Mouse (Mus musculus) embryonic stem cell, embryonic (primary cell): ENCODE results near the gene Rhno1.

Source experiments
- CTCF ChIA-PET, 4 experiments: fragments of 300-600 bp in 2 of 4; fragments of 350-600 bp in 2 of 4; sonication (Branson Sonifier 250); formaldehyde crosslinking; loops; one replicate each; lab custom pipeline; 2022; ENCODE audit warnings: inconsistent platforms in 2 of 4; lab: Charles Lee
- POLR2A ChIA-PET, 4 experiments: fragments of 300-600 bp in 2 of 4; fragments of 350-600 bp in 2 of 4; sonication (Branson Sonifier 250); formaldehyde crosslinking; loops; one replicate each; lab custom pipeline; 2022; ENCODE audit warnings: antibody characterized with exemption in 4 of 4, inconsistent platforms in 1 of 4; lab: Charles Lee

Rhno1 gene

GRCm38 (mm10) chr6:128362381-128363006 lies at the start of gene Rhno1, which contains the start of gene Foxm1:
TSS of gene Rhno1 (minus strand) at chr6:128362911.
TSS of gene Foxm1 (plus strand) at chr6:128362967.
- ChIA-PET POLR2A (interaction anchor here in 2 of 4 experiments (0.8 to 1.7 kb wide), 10 partner anchors 11 to 162 kb away, joined by 3 to 5 read pairs (median 3); no protein-coding TSS in a partner anchor), CTCF (interaction anchor here in 3 of 4 experiments (0.9 to 1.6 kb wide), 4 partner anchors 48 to 162 kb away, joined by 3 to 5 read pairs (median 5); no protein-coding TSS in a partner anchor)

- ChIA-PET CTCF (interaction anchor here (0.5 to 2.2 kb wide), 82 partner anchors 9 to 1871 kb away, joined by 3 to 31 read pairs (median 4); partner anchors contain the start of genes Gm44596 (in 1 of the 4), Itfg2 (in 1 of the 4), Nrip2 (in 1 of the 4) and Tex52 (in 1 of the 4)), POLR2A (interaction anchor here (0.5 to 9.5 kb wide), 35 partner anchors 10 to 270 kb away, joined by 3 to 103 read pairs (median 4); partner anchors contain the start of genes Itfg2 (in 2 of the 4) and Nrip2 (in 1 of the 4))
These were observed 48.4 kb upstream of the Rhno1 start for GRCm38 (mm10) chr6:128411115-128411514.

- POLR2A ChIA-PET, result interaction anchor here (0.5 to 9.5 kb wide), 18 partner anchors 9 to 957 kb away, joined by 3 to 103 read pairs (median 4); partner anchors contain the start of genes Itfg2 (in 2 of the 4) and Nrip2 (in 1 of the 4)
- CTCF ChIA-PET, result interaction anchor here (0.6 to 2.2 kb wide), 26 partner anchors 9 to 529 kb away, joined by 3 to 17 read pairs (median 4); partner anchors contain the start of gene Tspan9 (in 1 of the 4)
These were observed 47.6 kb upstream of the Rhno1 start for GRCm38 (mm10) chr6:128410305-128410704.

GRCm38 (mm10) chr6:128408544-128409125 lies 45.9 kb upstream of the Rhno1 start:
- CTCF ChIA-PET, result interaction anchor here in 1 of 4 experiments (0.5 to 0.9 kb wide), 4 partner anchors 9 to 428 kb away, joined by 3 to 4 read pairs (median 3); no protein-coding TSS in a partner anchor
- POLR2A ChIA-PET, result interaction anchor here in 3 of 4 experiments (0.5 to 9.5 kb wide), 11 partner anchors 8 to 190 kb away, joined by 3 to 103 read pairs (median 3); partner anchors contain the start of gene Itfg2 (in 2 of the 3)

- ChIA-PET CTCF (interaction anchor here in 1 of 4 experiments (1.1 kb wide), 1 partner anchor 98 kb away, joined by 17 read pairs; no protein-coding TSS in a partner anchor), POLR2A (interaction anchor here in 3 of 4 experiments (0.5 to 2.1 kb wide), 5 partner anchors 10 to 204 kb away, joined by 3 to 7 read pairs (median 5); no protein-coding TSS in a partner anchor)
These were observed 42.0 kb upstream of the Rhno1 start for GRCm38 (mm10) chr6:128404708-128405107.

GRCm38 (mm10) chr6:128399421-128400185 lies 36.9 kb upstream of the Rhno1 start:
- ChIA-PET CTCF (interaction anchor here in 3 of 4 experiments (0.5 to 2.4 kb wide), 6 partner anchors 11 to 622 kb away, joined by 3 to 11 read pairs (median 3); no protein-coding TSS in a partner anchor), POLR2A (interaction anchor here in 3 of 4 experiments (0.6 to 1.6 kb wide), 10 partner anchors 11 to 254 kb away, joined by 3 to 6 read pairs (median 4); partner anchors contain the start of gene Itfg2 (in 1 of the 3))

- ChIA-PET CTCF (interaction anchor here in 2 of 4 experiments (1.2 to 2.4 kb wide), 3 partner anchors 12 to 198 kb away, joined by 3 to 11 read pairs (median 3); no protein-coding TSS in a partner anchor), POLR2A (interaction anchor here in 1 of 4 experiments (1.3 to 1.4 kb wide), 2 partner anchors 12 to 26 kb away, joined by 4 to 5 read pairs; partner anchors contain the start of gene Itfg2)
These were observed 36.3 kb upstream of the Rhno1 start, which contains the start of gene Nrip2 for GRCm38 (mm10) chr6:128398996-128399395. TSS of gene Nrip2 (plus strand) at chr6:128399296.

- CTCF ChIA-PET, result interaction anchor here in 3 of 4 experiments (0.5 to 1.7 kb wide), 4 partner anchors 13 to 219 kb away, joined by 3 to 8 read pairs (median 5); no protein-coding TSS in a partner anchor
- POLR2A ChIA-PET, result interaction anchor here in 2 of 4 experiments (0.5 to 1.2 kb wide), 3 partner anchors 8 to 231 kb away, joined by 3 read pairs; no protein-coding TSS in a partner anchor
These were observed 35.0 kb upstream of the Rhno1 start for GRCm38 (mm10) chr6:128397574-128398261.

GRCm38 (mm10) chr6:128390683-128391082 lies 28.0 kb upstream of the Rhno1 start:
- CTCF ChIA-PET, result no interaction called here
- POLR2A ChIA-PET, result no interaction called here

- ChIA-PET CTCF (interaction anchor here in 2 of 4 experiments (0.7 to 1.5 kb wide), 3 partner anchors 10 to 22 kb away, joined by 3 to 4 read pairs (median 3); no protein-coding TSS in a partner anchor), POLR2A (interaction anchor here in 1 of 4 experiments (1.6 kb wide), 1 partner anchor 23 kb away, joined by 3 read pairs; no protein-coding TSS in a partner anchor)
These were observed 26.5 kb upstream of the Rhno1 start for GRCm38 (mm10) chr6:128389185-128389584.

GRCm38 (mm10) chr6:128385026-128385425 lies 22.3 kb upstream of the Rhno1 start:
- CTCF ChIA-PET, result interaction anchor here in 2 of 4 experiments (1.0 to 2.0 kb wide), 3 partner anchors 26 to 94 kb away, joined by 3 to 5 read pairs (median 4); no protein-coding TSS in a partner anchor
- POLR2A ChIA-PET, result interaction anchor here in 1 of 4 experiments (1.0 to 1.4 kb wide), 2 partner anchors 22 to 26 kb away, joined by 3 read pairs; no protein-coding TSS in a partner anchor

GRCm38 (mm10) chr6:128383752-128384151 lies 21.0 kb upstream of the Rhno1 start:
- CTCF ChIA-PET, result interaction anchor here in 3 of 4 experiments (0.6 to 1.3 kb wide), 3 partner anchors 83 to 278 kb away, joined by 3 read pairs; no protein-coding TSS in a partner anchor
- POLR2A ChIA-PET, result interaction anchor here in 1 of 4 experiments (0.6 to 1.3 kb wide), 3 partner anchors 14 to 107 kb away, joined by 3 to 6 read pairs (median 3); no protein-coding TSS in a partner anchor

- ChIA-PET POLR2A (interaction anchor here in 2 of 4 experiments (0.5 to 0.8 kb wide), 2 partner anchors 21 to 85 kb away, joined by 3 read pairs; no protein-coding TSS in a partner anchor), CTCF (interaction anchor here in 3 of 4 experiments (0.6 to 1.1 kb wide), 6 partner anchors 22 to 355 kb away, joined by 3 to 5 read pairs (median 3); no protein-coding TSS in a partner anchor)
These were observed 18.5 kb upstream of the Rhno1 start for GRCm38 (mm10) chr6:128381254-128381653.

GRCm38 (mm10) chr6:128380594-128381167 lies 18.0 kb upstream of the Rhno1 start:
- ChIA-PET CTCF (interaction anchor here in 2 of 4 experiments (0.8 to 1.1 kb wide), 3 partner anchors 30 to 355 kb away, joined by 3 read pairs; no protein-coding TSS in a partner anchor), POLR2A (interaction anchor here in 2 of 4 experiments (1.1 to 1.7 kb wide), 3 partner anchors 13 to 180 kb away, joined by 3 to 5 read pairs (median 4); no protein-coding TSS in a partner anchor)

- ChIA-PET CTCF (interaction anchor here in 2 of 4 experiments (0.8 to 1.6 kb wide), 5 partner anchors 31 to 100 kb away, joined by 3 to 5 read pairs (median 4); no protein-coding TSS in a partner anchor), POLR2A (interaction anchor here in 2 of 4 experiments (1.0 to 2.1 kb wide), 8 partner anchors 14 to 179 kb away, joined by 3 to 6 read pairs (median 4); no protein-coding TSS in a partner anchor)
These were observed 16.9 kb upstream of the Rhno1 start for GRCm38 (mm10) chr6:128379636-128380035.
